Mouse (Mus musculus): ENCODE data around the gene Cep70. TPM values are rescaled to one million over a fixed set of nuclear protein-coding genes. Genes with fewer than 3 reads are reported as not detected.
A peak's percentile ranks its signal among the peaks of the same experiment; 100 is the strongest.

Gene Cep70
- 8.0 and 12.5 TPM in 2 replicates for polyA plus RNA-seq (2011; ENCODE audit: insufficient read length, low read depth, missing spikeins)

DNA sequence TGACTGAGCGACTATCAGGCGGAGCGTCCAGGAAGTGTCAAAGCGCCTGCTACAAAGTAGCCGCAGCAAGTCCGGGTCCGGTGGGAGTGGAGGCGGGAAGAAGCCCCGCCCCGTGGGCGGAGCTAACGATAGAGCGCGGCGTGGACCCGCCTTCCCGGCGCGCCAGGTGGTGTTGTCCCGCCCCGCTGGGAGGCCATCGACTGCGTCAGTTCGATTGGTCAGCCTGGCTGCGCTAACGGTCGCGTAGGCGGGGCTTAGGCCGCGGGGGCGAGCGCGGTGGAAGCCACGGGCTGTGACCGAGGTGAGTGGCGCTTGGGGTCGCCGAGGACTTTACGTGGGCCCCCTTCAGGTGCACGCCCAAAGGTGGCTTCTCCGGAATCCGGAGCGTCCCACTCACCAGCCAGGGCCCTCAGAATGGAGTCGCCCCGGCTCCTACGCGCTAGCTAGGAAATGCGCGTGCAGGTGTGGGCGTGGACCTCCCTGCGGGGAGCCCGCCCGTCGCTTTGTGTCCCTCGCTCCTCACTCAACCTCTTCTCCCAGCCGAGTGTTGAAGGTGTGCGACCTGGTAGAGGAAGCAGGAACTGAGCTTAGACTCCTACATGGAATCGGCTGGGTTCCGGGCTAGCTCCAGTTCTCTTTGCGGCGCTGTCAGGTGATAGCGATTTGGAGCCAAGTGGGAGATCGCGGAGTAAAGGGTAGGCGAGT is at the start of gene Cep70:
Gene Cep70, plus strand, starts transcription at position 178 of the 705 bp plus-strand sequence.
- TF ChIP-seq POLR2A (IDR thresholded peaks at IDR 0.05; ENCODE audit: low read depth, low read length) (peak; percentile 66), CTCF (IDR thresholded peaks at IDR 0.05; ENCODE audit: borderline replicate concordance, insufficient read depth, low read length) (no peak)
- Histone ChIP-seq H3K4me1 (ENCODE audit: control insufficient read depth, insufficient read depth, low read length) (no peaks in the 10 kb centered on the region), H3K4me3 (ENCODE audit: insufficient read depth, low read length) (peak within 1 kb of the TSS; percentile 80), H3K27ac (ENCODE audit: insufficient read depth, low read length) (no peak within 1 kb of the TSS)

DNA sequence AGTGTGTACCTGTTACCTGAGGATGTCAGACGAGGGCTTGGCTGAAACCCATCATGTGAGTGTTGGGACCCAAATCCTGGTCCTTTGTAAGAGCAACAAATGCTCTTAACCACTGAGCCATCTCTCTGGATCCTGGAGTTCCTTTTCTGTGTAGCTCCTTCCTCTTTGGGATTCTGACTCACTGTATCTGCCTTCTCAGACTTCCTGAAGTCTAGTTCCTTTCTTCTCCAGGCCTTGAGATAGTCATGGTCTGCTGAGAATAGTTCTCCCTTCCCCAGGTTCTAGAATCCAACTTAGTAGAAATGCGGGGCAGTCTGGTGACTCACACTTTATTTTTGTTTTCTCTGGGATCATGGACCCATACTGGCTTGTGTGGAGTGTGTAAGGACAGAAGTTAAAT is 30.5 kb upstream of the Cep70 start:
- Histone ChIP-seq H3K4me1 (ENCODE audit: control insufficient read depth, insufficient read depth, low read length) (no peaks in the 10 kb centered on the region), H3K27ac (ENCODE audit: insufficient read depth, low read length) (no peak overlapping the region), H3K4me3 (ENCODE audit: insufficient read depth, low read length) (no peak overlapping the region)
- TF ChIP-seq POLR2A (IDR thresholded peaks at IDR 0.05; ENCODE audit: low read depth, low read length) (no peak), CTCF (IDR thresholded peaks at IDR 0.05; ENCODE audit: borderline replicate concordance, insufficient read depth, low read length) (no peak)

DNA sequence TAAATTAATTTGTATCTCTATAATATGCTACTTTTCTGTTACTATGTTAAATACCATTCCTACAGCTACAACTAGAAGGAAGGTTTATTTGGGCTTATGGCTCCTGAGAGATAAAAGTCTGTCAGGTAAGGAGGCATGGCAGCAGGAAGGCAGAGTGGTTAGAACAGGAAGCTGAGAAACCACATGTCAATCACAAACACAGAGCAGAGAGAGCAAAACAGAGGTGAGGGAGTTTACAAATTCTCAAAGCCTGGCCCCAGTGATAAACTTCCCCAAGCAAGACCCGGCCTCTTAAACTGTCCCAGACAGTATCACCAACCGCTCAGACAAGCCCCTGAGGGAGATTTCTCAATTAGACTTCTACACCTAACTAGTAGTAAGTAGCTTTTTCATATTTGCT is 27.0 kb upstream of the Cep70 start:
- TF ChIP-seq CTCF (IDR thresholded peaks at IDR 0.05; ENCODE audit: borderline replicate concordance, insufficient read depth, low read length) (no peak), POLR2A (IDR thresholded peaks at IDR 0.05; ENCODE audit: low read depth, low read length) (no peak)
- Histone ChIP-seq H3K4me1 (ENCODE audit: control insufficient read depth, insufficient read depth, low read length) (no peaks in the 10 kb centered on the region), H3K27ac (ENCODE audit: insufficient read depth, low read length) (no peak overlapping the region), H3K4me3 (ENCODE audit: insufficient read depth, low read length) (no peak overlapping the region)

DNA sequence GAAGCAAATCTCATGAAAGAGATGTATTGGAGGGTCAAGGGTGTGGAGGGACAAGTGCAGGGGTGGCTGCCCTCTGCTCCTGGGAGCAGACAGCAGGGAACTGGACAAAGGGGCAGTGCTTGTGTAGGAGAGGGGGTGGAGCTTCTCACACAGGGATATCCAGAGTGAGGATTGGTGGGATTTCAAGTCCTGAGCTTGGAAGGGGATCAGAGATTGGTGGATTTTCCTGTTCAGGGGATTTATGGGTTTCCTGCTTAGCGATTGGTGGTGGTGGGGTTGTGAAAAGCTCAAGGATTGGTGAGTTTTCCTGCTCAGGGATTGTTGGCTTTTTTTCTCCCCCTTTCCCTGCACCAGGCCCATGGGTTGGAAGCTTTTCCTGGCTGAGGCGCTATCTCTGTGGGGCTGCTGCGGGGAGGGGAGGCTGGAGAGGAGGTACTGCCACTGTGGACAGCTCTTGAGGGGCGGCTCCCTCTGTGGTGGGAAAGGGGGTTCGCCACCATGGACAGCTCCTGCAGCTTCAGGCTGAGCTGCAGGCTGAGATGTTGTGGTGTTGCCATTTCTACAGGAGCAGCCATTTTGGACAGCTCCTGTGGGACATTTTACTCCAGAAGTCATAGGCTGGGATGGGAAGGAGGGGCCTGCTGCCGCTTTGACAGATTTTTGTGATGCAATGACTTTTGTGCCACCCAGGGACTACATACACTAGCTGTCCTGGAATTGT is 25.0 kb upstream of the Cep70 start:
- no peaks in the 10 kb centered on the region for H3K4me1 ChIP-seq (ENCODE audit: control insufficient read depth, insufficient read depth, low read length)
- H3K27ac ChIP-seq (ENCODE audit: insufficient read depth, low read length), result no peak overlapping the region
- no peak for TF ChIP-seq POLR2A (IDR thresholded peaks at IDR 0.05; ENCODE audit: low read depth, low read length)
- no peak for TF ChIP-seq CTCF (IDR thresholded peaks at IDR 0.05; ENCODE audit: borderline replicate concordance, insufficient read depth, low read length)
- no peak overlapping the region for H3K4me3 ChIP-seq (ENCODE audit: insufficient read depth, low read length)

DNA sequence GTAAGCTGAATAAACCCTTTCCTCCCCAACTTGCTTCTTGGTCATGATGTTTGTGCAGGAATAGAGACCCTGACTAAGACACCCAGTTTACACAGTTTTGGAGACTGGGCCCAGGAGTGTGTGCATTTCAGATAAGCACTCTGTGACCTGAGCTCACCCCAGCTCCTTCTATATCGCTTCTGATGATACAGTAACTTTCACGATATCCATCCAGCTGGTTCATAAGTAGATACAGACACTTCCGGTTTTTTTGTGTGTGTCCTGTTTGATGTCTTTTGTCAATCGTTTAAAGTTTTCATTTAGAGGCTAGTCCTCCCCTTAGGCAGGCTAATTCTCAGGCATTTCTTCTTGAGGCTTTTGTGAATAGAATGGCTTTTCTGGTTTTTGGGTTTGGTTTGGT is 21.5 kb upstream of the Cep70 start:
- Histone ChIP-seq H3K4me3 (ENCODE audit: insufficient read depth, low read length) (no peak overlapping the region), H3K27ac (ENCODE audit: insufficient read depth, low read length) (no peak overlapping the region), H3K4me1 (ENCODE audit: control insufficient read depth, insufficient read depth, low read length) (peaks cover 4% of the 10 kb centered on the region)
- TF ChIP-seq POLR2A (IDR thresholded peaks at IDR 0.05; ENCODE audit: low read depth, low read length), result no peak
- no peak for TF ChIP-seq CTCF (IDR thresholded peaks at IDR 0.05; ENCODE audit: borderline replicate concordance, insufficient read depth, low read length)

DNA sequence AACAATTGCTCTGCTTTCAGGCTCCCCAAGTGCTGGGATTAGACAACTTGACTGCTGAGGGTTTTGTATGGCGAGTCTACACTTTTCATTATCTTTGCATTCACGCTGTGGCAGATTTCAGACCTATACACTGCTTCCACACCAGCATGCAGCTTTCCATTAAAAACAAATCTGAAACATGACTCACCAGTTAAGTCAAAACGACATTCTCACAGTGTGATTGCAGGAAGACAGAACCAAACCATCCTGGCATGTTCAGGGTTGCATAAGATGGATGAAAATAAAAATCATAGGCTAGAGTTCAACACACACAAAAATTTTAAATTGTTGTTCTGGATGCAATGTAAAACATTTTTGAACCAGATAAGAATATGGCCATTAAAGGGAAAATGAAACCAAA is 18.6 kb upstream of the Cep70 start:
- no peak overlapping the region for H3K4me3 ChIP-seq (ENCODE audit: insufficient read depth, low read length)
- H3K4me1 ChIP-seq (ENCODE audit: control insufficient read depth, insufficient read depth, low read length), result peaks cover 4% of the 10 kb centered on the region
- TF ChIP-seq CTCF (IDR thresholded peaks at IDR 0.05; ENCODE audit: borderline replicate concordance, insufficient read depth, low read length) (no peak), POLR2A (IDR thresholded peaks at IDR 0.05; ENCODE audit: low read depth, low read length) (no peak)

DNA sequence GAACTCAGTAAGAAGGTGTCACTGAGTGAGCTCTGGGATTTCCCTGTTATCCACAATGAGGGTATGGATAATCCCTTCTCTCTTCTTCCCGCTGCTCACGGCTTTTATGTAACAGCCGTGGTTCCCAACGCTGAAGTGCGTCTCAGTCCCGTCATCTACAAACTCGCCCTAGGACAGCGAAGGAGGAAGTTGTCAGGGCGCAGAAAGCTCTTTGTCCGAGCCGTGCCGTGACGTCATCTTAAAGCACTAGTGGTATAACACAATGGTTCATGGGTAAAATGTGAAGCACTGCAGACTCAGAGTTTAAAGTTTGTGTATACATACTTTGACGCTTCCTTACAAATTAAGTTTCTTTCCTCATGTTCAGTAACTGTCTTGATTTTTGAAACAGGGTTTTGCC is 13.7 kb upstream of the Cep70 start:
- TF ChIP-seq CTCF (IDR thresholded peaks at IDR 0.05; ENCODE audit: borderline replicate concordance, insufficient read depth, low read length) (no peak), POLR2A (IDR thresholded peaks at IDR 0.05; ENCODE audit: low read depth, low read length) (no peak)
- Histone ChIP-seq H3K4me1 (ENCODE audit: control insufficient read depth, insufficient read depth, low read length) (peaks cover 2% of the 10 kb centered on the region), H3K27ac (ENCODE audit: insufficient read depth, low read length) (no peak overlapping the region), H3K4me3 (ENCODE audit: insufficient read depth, low read length) (no peak overlapping the region)

More for the DNA sequence above, 18.6 kb upstream of the Cep70 start:
- H3K27ac ChIP-seq (ENCODE audit: insufficient read depth, low read length), result no peak overlapping the region

DNA sequence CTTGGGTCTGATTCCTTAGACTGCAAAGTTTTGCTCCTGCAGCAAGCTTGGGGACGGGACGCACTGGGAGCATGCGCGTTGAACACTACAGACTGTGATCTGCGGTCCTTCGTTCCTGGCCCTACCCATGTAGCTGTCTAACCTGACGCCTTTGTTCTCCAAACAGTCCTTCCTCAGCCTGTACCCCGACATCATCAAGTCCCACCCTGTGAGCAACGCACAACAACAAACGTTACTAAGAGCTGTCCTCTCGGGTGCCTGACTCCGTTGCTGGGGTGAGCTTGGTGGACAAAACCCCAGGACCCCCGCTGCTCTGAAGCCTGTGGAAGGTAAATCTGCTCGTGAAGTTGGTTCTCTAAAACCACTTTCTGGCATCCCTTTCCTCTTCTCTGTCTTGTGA is 6.0 kb upstream of the Cep70 start, which contains the start of gene Faiml:
Gene Faiml, minus strand, starts transcription at position 101 of the 400 bp plus-strand sequence.
- Histone ChIP-seq H3K4me1 (ENCODE audit: control insufficient read depth, insufficient read depth, low read length) (no peaks in the 10 kb centered on the region), H3K4me3 (ENCODE audit: insufficient read depth, low read length) (no peak within 1 kb of the TSS), H3K27ac (ENCODE audit: insufficient read depth, low read length) (no peak within 1 kb of the TSS)
- TF ChIP-seq CTCF (IDR thresholded peaks at IDR 0.05; ENCODE audit: borderline replicate concordance, insufficient read depth, low read length) (no peak), POLR2A (IDR thresholded peaks at IDR 0.05; ENCODE audit: low read depth, low read length) (no peak)

DNA sequence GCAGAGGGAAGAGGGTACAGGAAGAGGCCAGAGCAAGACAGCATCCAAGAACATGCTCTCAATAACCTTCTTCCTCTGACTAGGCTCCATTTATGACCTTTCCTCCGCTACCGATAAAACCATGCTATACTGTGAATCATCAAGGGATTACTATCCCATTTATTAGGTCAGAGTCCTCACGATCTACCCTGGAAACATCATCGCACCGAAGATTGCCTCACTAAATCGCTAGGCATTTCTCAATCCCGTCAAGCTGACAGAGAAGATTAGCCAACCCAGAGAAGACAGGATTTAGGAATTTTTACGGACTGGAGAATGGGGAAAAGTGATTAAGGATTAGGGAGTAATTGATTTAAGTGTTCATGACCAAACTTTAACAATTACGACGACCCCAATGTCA is 4.9 kb upstream of the Cep70 start:
- Histone ChIP-seq H3K27ac (ENCODE audit: insufficient read depth, low read length) (no peak overlapping the region), H3K4me1 (ENCODE audit: control insufficient read depth, insufficient read depth, low read length) (no peaks in the 10 kb centered on the region), H3K4me3 (ENCODE audit: insufficient read depth, low read length) (no peak overlapping the region)
- TF ChIP-seq POLR2A (IDR thresholded peaks at IDR 0.05; ENCODE audit: low read depth, low read length) (no peak), CTCF (IDR thresholded peaks at IDR 0.05; ENCODE audit: borderline replicate concordance, insufficient read depth, low read length) (no peak)

DNA sequence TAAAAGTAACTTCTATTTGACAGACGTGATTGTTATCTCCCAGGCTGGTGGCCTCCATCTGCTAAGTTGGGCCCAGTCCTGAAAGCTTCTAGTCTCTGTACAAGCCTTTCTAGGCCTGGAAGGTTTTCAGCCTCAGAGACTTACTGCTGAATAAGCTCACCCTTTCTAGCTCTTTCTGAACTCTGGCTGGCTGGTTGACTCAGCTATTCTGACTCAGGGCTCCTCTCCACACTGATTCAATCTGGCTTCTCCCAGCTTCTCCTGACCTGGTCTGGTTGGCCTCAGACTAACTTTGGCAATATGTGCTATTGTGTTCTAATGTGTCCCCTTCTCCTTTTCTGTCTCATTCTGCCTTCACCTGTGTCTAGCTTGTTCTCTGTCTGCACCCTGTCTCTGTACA is 3.9 kb upstream of the Cep70 start:
- Histone ChIP-seq H3K4me3 (ENCODE audit: insufficient read depth, low read length) (no peak overlapping the region), H3K4me1 (ENCODE audit: control insufficient read depth, insufficient read depth, low read length) (no peaks in the 10 kb centered on the region), H3K27ac (ENCODE audit: insufficient read depth, low read length) (no peak overlapping the region)
- TF ChIP-seq POLR2A (IDR thresholded peaks at IDR 0.05; ENCODE audit: low read depth, low read length), result no peak
- TF ChIP-seq CTCF (IDR thresholded peaks at IDR 0.05; ENCODE audit: borderline replicate concordance, insufficient read depth, low read length), result no peak
